Mouse (Mus musculus) embryonic facial prominence, embryonic 13.5 days (tissue): ENCODE results near the gene P2rx1. TPM values are rescaled to one million over a fixed set of nuclear protein-coding genes. Genes with fewer than 3 reads are reported as not detected.

Experiments
- ATAC-seq: fragments of 200-750 bp; cut with Nextera tagmentation; 2 replicates; pipeline ENCODE4 v1.8.0; 2017; ENCODE audit warnings: low read depth; ENCODE audit not compliant: insufficient number of reproducible peaks, insufficient read depth, low FRiP score, low TSS enrichment
- H3K27ac ChIP-seq: fragments of 300-500 bp; sonication (generic); 2 replicates; pipeline ENCODE4 v1.5.1; 2015; ENCODE audit warnings: moderate library complexity, mild to moderate bottlenecking, inconsistent platforms
- H3K27me3 ChIP-seq: fragments of 300-500 bp; sonication (generic); 2 replicates; pipeline ENCODE4 v1.6.1; 2015; ENCODE audit warnings: mild to moderate bottlenecking, inconsistent platforms
- H3K36me3 ChIP-seq: fragments of 300-500 bp; sonication (generic); 2 replicates; pipeline ENCODE4 v1.6.1; 2015; ENCODE audit warnings: mild to moderate bottlenecking, inconsistent platforms
- H3K4me1 ChIP-seq: fragments of 300-500 bp; sonication (generic); 2 replicates; pipeline ENCODE4 v1.6.1; 2015; ENCODE audit warnings: inconsistent platforms
- H3K4me2 ChIP-seq: fragments of 300-500 bp; sonication (generic); 2 replicates; pipeline ENCODE4 v1.6.1; 2015; ENCODE audit warnings: moderate library complexity, mild to moderate bottlenecking, inconsistent platforms
- H3K4me3 ChIP-seq: fragments of 300-500 bp; sonication (generic); 2 replicates; pipeline ENCODE4 v1.5.1; 2015; ENCODE audit warnings: mild to moderate bottlenecking, inconsistent platforms
- H3K9ac ChIP-seq: fragments of 300-500 bp; sonication (generic); 2 replicates; pipeline ENCODE4 v1.6.1; 2015; ENCODE audit warnings: mild to moderate bottlenecking, inconsistent platforms
- H3K9me3 ChIP-seq: fragments of 300-500 bp; sonication (generic); 2 replicates; pipeline ENCODE4 v1.6.1; 2016; ENCODE audit warnings: inconsistent platforms
- WGBS: fragments of 180-500 bp; shearing (Covaris S2); methylation state at CpG from one replicate; pipeline ENCODE4 v1.1.7; 2015; ENCODE audit warnings: mixed read lengths; 5-methylcytosine and 5-hydroxymethylcytosine counted together
- polyA plus RNA-seq: library from polyadenylated mRNA; unstranded; fragments of >200 nt; fragmentation: Nextera tagmentation; extraction: Ambion mirVana; gene quantifications from 2 replicates; pipeline ENCODE4 v1.2.1, GENCODE M21; 2015

P2rx1 gene
- polyA plus RNA-seq, 1 experiment from 2014 or later = 1.0 TPM

GRCm38 (mm10) chr11:72961072-72961980 lies 37.6 kb upstream of the P2rx1 start, which contains the start of gene Atp2a3:
TSS of gene Atp2a3 (plus strand) at chr11:72961169.
- H3K9ac ChIP-seq = no peak within 1 kb of the TSS

GRCm38 (mm10) chr11:72962378-72962777 lies 36.5 kb upstream of the P2rx1 start:
- Histone ChIP-seq H3K9ac (no peak overlapping the region), H3K9me3 (no peaks in the 10 kb centered on the region), H3K4me2 (no peak overlapping the region), H3K27me3 (peaks cover 56% of the 10 kb centered on the region), H3K36me3 (no peaks in the 10 kb centered on the region), H3K27ac (no peak overlapping the region), H3K4me3 (no peak overlapping the region), H3K4me1 (peaks cover 9% of the 10 kb centered on the region)
- ATAC-seq = no peak
- WGBS = 70% methylated on average over 2 of the region's 2 CpGs

More at GRCm38 (mm10) chr11:72961072-72961980, 37.6 kb upstream of the P2rx1 start, which contains the start of gene Atp2a3:
- no peak for ATAC-seq
- WGBS = 3% methylated on average over 69 of the region's 70 CpGs
- peaks cover 57% of the 10 kb centered on the region for H3K27me3 ChIP-seq
- no peak within 1 kb of the TSS for H3K27ac ChIP-seq
- no peaks in the 10 kb centered on the region for H3K9me3 ChIP-seq
- peak within 1 kb of the TSS; percentile 40 for H3K4me3 ChIP-seq
- H3K36me3 ChIP-seq = no peaks in the 10 kb centered on the region
- peak within 1 kb of the TSS; percentile 64 for H3K4me2 ChIP-seq
- H3K4me1 ChIP-seq = peaks cover 9% of the 10 kb centered on the region

- Histone ChIP-seq H3K27ac (no peak overlapping the region), H3K36me3 (no peaks in the 10 kb centered on the region), H3K9me3 (no peaks in the 10 kb centered on the region), H3K27me3 (peaks cover 54% of the 10 kb centered on the region), H3K4me2 (no peak overlapping the region), H3K9ac (no peak overlapping the region), H3K4me3 (no peak overlapping the region), H3K4me1 (peaks cover 9% of the 10 kb centered on the region)
- WGBS = 52% methylated on average over 7 of the region's 7 CpGs
- ATAC-seq = no peak
Measured at GRCm38 (mm10) chr11:72963058-72963788, 35.7 kb upstream of the P2rx1 start.

GRCm38 (mm10) chr11:72963789-72964294 lies 35.1 kb upstream of the P2rx1 start:
- H3K27me3 ChIP-seq = peaks cover 52% of the 10 kb centered on the region
- 63% methylated on average over 3 of the region's 3 CpGs for WGBS
- H3K9ac ChIP-seq = no peak overlapping the region
- H3K4me2 ChIP-seq = no peak overlapping the region
- no peaks in the 10 kb centered on the region for H3K9me3 ChIP-seq
- H3K36me3 ChIP-seq = no peaks in the 10 kb centered on the region
- ATAC-seq = no peak
- H3K27ac ChIP-seq = no peak overlapping the region
- H3K4me1 ChIP-seq = peaks cover 9% of the 10 kb centered on the region
- no peak overlapping the region for H3K4me3 ChIP-seq

- Histone ChIP-seq H3K27me3 (peaks cover 10% of the 10 kb centered on the region), H3K4me1 (no peaks in the 10 kb centered on the region), H3K27ac (no peak overlapping the region), H3K36me3 (no peaks in the 10 kb centered on the region), H3K9ac (no peak overlapping the region), H3K9me3 (no peaks in the 10 kb centered on the region), H3K4me2 (no peak overlapping the region), H3K4me3 (no peak overlapping the region)
- WGBS = 82% methylated on average over 13 of the region's 13 CpGs
- ATAC-seq = no peak
Measured at GRCm38 (mm10) chr11:72974995-72975503, 23.9 kb upstream of the P2rx1 start.

GRCm38 (mm10) chr11:72982516-72982915 lies 16.4 kb upstream of the P2rx1 start:
- Histone ChIP-seq H3K4me2 (no peak overlapping the region), H3K27ac (no peak overlapping the region), H3K4me3 (no peak overlapping the region), H3K27me3 (peaks cover 6% of the 10 kb centered on the region), H3K4me1 (no peaks in the 10 kb centered on the region), H3K9ac (no peak overlapping the region), H3K36me3 (no peaks in the 10 kb centered on the region), H3K9me3 (no peaks in the 10 kb centered on the region)
- ATAC-seq = no peak
- WGBS = 84% methylated on average over 9 of the region's 9 CpGs

GRCm38 (mm10) chr11:72983283-72983682 lies 15.6 kb upstream of the P2rx1 start:
- H3K36me3 ChIP-seq = no peaks in the 10 kb centered on the region
- H3K27ac ChIP-seq = no peak overlapping the region
- H3K27me3 ChIP-seq = peaks cover 6% of the 10 kb centered on the region; the same call in 1 of the 2 replicates
- H3K4me2 ChIP-seq = no peak overlapping the region
- 34% methylated on average over 5 of the region's 5 CpGs for WGBS
- no peaks in the 10 kb centered on the region for H3K9me3 ChIP-seq
- no peak overlapping the region for H3K4me3 ChIP-seq
- H3K4me1 ChIP-seq = no peaks in the 10 kb centered on the region
- no peak overlapping the region for H3K9ac ChIP-seq
- no peak for ATAC-seq

GRCm38 (mm10) chr11:72986745-72987144 lies 12.2 kb upstream of the P2rx1 start:
- Histone ChIP-seq H3K9ac (no peak overlapping the region), H3K9me3 (no peaks in the 10 kb centered on the region), H3K36me3 (no peaks in the 10 kb centered on the region), H3K4me1 (no peaks in the 10 kb centered on the region), H3K27me3 (no peaks in the 10 kb centered on the region), H3K4me2 (no peak overlapping the region), H3K4me3 (no peak overlapping the region), H3K27ac (no peak overlapping the region)
- ATAC-seq = no peak
- WGBS = 75% methylated on average over 5 of the region's 5 CpGs

GRCm38 (mm10) chr11:72987234-72987633 lies 11.7 kb upstream of the P2rx1 start:
- no peaks in the 10 kb centered on the region for H3K36me3 ChIP-seq
- no peak overlapping the region for H3K4me2 ChIP-seq
- no peak for ATAC-seq
- H3K4me3 ChIP-seq = no peak overlapping the region
- no peak overlapping the region for H3K9ac ChIP-seq
- WGBS = 65% methylated on average over 5 of the region's 5 CpGs
- H3K4me1 ChIP-seq = no peaks in the 10 kb centered on the region
- H3K9me3 ChIP-seq = no peaks in the 10 kb centered on the region
- no peaks in the 10 kb centered on the region for H3K27me3 ChIP-seq
- H3K27ac ChIP-seq = no peak overlapping the region

GRCm38 (mm10) chr11:72987807-72988206 lies 11.1 kb upstream of the P2rx1 start:
- 79% methylated on average over 5 of the region's 5 CpGs for WGBS
- H3K4me2 ChIP-seq = no peak overlapping the region
- no peak for ATAC-seq
- H3K9me3 ChIP-seq = no peaks in the 10 kb centered on the region
- no peaks in the 10 kb centered on the region for H3K27me3 ChIP-seq
- H3K9ac ChIP-seq = no peak overlapping the region
- H3K4me1 ChIP-seq = no peaks in the 10 kb centered on the region
- H3K27ac ChIP-seq = no peak overlapping the region
- H3K36me3 ChIP-seq = no peaks in the 10 kb centered on the region
- no peak overlapping the region for H3K4me3 ChIP-seq

- Histone ChIP-seq H3K4me2 (no peak overlapping the region), H3K27me3 (no peaks in the 10 kb centered on the region), H3K9me3 (no peaks in the 10 kb centered on the region), H3K4me1 (no peaks in the 10 kb centered on the region), H3K36me3 (no peaks in the 10 kb centered on the region), H3K9ac (no peak overlapping the region), H3K4me3 (no peak overlapping the region), H3K27ac (no peak overlapping the region)
- no peak for ATAC-seq
- WGBS = 78% methylated on average over 6 of the region's 6 CpGs
Measured at GRCm38 (mm10) chr11:72989044-72989443, 9.9 kb upstream of the P2rx1 start.
